Mouse (Mus musculus): ENCODE data around the gene Dop1b. TPM values are rescaled to one million over a fixed set of nuclear protein-coding genes. Genes with fewer than 3 reads are reported as not detected.

The Dop1b gene
- polyA plus RNA-seq, 1 experiment from 2014 or later: 6.3 TPM

- no peak for ATAC-seq (replicated peaks; ENCODE audit: insufficient number of reproducible peaks, low FRiP score, low TSS enrichment)
- Histone ChIP-seq H3K36me3 (ENCODE audit: control insufficient read depth, insufficient read depth, low read length) (no peaks in the 10 kb centered on the region), H3K9ac (ENCODE audit: low read depth, low read length) (no peak overlapping the region), H3K27ac (ENCODE audit: low read depth, low read length) (no peak overlapping the region), H3K27me3 (ENCODE audit: control insufficient read depth, insufficient read depth, low read length) (peaks cover 12% of the 10 kb centered on the region), H3K4me1 (ENCODE audit: control insufficient read depth, insufficient read depth, low read length) (no peaks in the 10 kb centered on the region; the same call in 1 of the 2 replicates), H3K4me2 (no peak overlapping the region), H3K9me3 (replicated peaks; ENCODE audit: control insufficient read depth, low read length) (no peaks in the 10 kb centered on the region), H3K4me3 (ENCODE audit: low read depth, low read length) (no peak overlapping the region)
- 88% methylated on average over 7 of the region's 7 CpGs for WGBS (ENCODE audit: insufficient replicate concordance)
Measured at GRCm38 (mm10) chr16:93707116-93707515, 4.6 kb upstream of the Dop1b start.

DNA sequence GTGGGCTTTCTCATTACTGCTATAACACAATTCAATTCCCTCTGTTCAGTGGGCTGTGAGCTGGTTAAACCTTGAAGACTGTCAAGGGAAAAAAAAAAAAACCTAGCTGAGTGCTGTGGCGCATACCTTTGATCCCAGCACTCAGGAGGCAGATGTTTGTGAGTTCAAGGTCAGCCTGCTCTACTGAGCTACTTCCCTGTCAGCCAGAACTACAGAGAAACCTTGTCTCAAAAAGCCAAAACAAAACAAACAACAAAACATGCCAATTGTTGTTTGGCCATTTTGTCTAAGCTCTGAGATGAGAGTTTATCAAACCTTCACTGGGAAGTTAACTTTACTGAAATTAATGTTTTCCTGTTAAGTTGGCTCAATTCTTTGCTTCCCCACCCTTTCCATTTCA, 2.5 kb upstream of the Dop1b start:
- H3K27me3 ChIP-seq (ENCODE audit: control insufficient read depth, insufficient read depth, low read length): peaks cover 16% of the 10 kb centered on the region
- H3K27ac ChIP-seq (ENCODE audit: low read depth, low read length): no peak overlapping the region
- 80% methylated on average over 1 of the region's 1 CpGs for WGBS (ENCODE audit: insufficient replicate concordance)
- H3K4me1 ChIP-seq (ENCODE audit: control insufficient read depth, insufficient read depth, low read length): peaks cover 6% of the 10 kb centered on the region
- no peak overlapping the region for H3K9ac ChIP-seq (ENCODE audit: low read depth, low read length)
- H3K4me3 ChIP-seq (ENCODE audit: low read depth, low read length): no peak overlapping the region
- H3K4me2 ChIP-seq: no peak overlapping the region
- H3K36me3 ChIP-seq (ENCODE audit: control insufficient read depth, insufficient read depth, low read length): no peaks in the 10 kb centered on the region; the same call in 1 of the 2 replicates
- ATAC-seq (replicated peaks; ENCODE audit: insufficient number of reproducible peaks, low FRiP score, low TSS enrichment): no peak
- no peaks in the 10 kb centered on the region for H3K9me3 ChIP-seq (replicated peaks; ENCODE audit: control insufficient read depth, low read length)

GRCm38 (mm10) chr16:93710924-93711323, 780 bp upstream of the Dop1b start:
- Histone ChIP-seq H3K4me3 (ENCODE audit: low read depth, low read length) (peak overlapping the region; percentile 73), H3K9me3 (replicated peaks; ENCODE audit: control insufficient read depth, low read length) (no peaks in the 10 kb centered on the region), H3K9ac (ENCODE audit: low read depth, low read length) (0 out of 2 replicates have a peak overlapping the region, but pooled peaks have one; percentile 39), H3K27me3 (ENCODE audit: control insufficient read depth, insufficient read depth, low read length) (peaks cover 16% of the 10 kb centered on the region), H3K27ac (ENCODE audit: low read depth, low read length) (peak overlapping the region; percentile 46; the same call in 1 of the 2 replicates), H3K4me2 (peak overlapping the region; percentile 100), H3K36me3 (ENCODE audit: control insufficient read depth, insufficient read depth, low read length) (no peaks in the 10 kb centered on the region; the same call in 1 of the 2 replicates), H3K4me1 (ENCODE audit: control insufficient read depth, insufficient read depth, low read length) (peaks cover 6% of the 10 kb centered on the region)
- peak; percentile 21 for ATAC-seq (replicated peaks; ENCODE audit: insufficient number of reproducible peaks, low FRiP score, low TSS enrichment)
- 0% methylated on average over 11 of the region's 11 CpGs for WGBS (ENCODE audit: insufficient replicate concordance)

DNA sequence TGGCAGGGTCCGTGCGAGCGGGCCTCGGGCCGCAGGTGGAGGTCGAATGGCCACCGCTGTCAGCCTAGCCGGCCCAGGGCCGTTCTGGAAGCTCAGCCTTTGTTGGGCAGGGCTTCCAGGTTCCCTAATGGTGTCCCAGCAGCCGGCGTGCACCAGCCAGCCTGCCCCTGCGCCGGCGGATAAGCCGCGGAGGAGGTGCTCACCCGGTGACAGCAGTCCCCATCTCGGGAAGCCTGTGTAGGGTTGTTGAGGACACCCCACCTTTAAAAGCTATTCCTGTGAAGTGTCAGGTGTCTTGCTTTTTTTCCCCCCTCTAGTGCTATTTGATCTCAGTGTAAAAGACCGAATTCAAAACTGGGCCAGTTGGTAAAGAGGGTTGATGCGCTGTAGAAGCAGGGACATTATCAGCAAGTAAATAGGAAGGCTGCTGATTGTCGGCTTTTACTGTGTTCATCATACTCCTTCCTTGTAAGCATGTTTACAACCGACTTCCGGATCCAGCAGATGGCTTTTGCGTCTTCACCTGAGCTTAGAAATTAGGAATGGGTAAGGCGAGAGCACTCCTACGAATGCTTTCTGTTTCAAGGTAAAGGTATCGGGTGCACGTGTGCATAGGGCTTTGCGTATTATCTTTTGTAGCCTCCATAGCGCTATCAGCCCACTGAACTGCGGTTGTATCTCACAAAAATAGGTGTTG, 633 bp downstream of the Dop1b start:
- H3K9me3 ChIP-seq (replicated peaks; ENCODE audit: control insufficient read depth, low read length): no peaks in the 10 kb centered on the region
- H3K4me1 ChIP-seq (ENCODE audit: control insufficient read depth, insufficient read depth, low read length): peaks cover 9% of the 10 kb centered on the region
- peak overlapping the region; percentile 100 for H3K4me2 ChIP-seq
- H3K36me3 ChIP-seq (ENCODE audit: control insufficient read depth, insufficient read depth, low read length): no peaks in the 10 kb centered on the region; the same call in 1 of the 2 replicates
- peak overlapping the region; percentile 78 for H3K9ac ChIP-seq (ENCODE audit: low read depth, low read length)
- 0 out of 2 replicates have a peak, but pooled peaks have one; percentile 22 for ATAC-seq (replicated peaks; ENCODE audit: insufficient number of reproducible peaks, low FRiP score, low TSS enrichment)
- peaks cover 8% of the 10 kb centered on the region for H3K27me3 ChIP-seq (ENCODE audit: control insufficient read depth, insufficient read depth, low read length)
- peak overlapping the region; percentile 29; the same call in 1 of the 2 replicates for H3K27ac ChIP-seq (ENCODE audit: low read depth, low read length)
- WGBS (ENCODE audit: insufficient replicate concordance): 15% methylated on average over 23 of the region's 31 CpGs
- peak overlapping the region; percentile 73 for H3K4me3 ChIP-seq (ENCODE audit: low read depth, low read length)

- ATAC-seq (replicated peaks; ENCODE audit: insufficient number of reproducible peaks, low FRiP score, low TSS enrichment): no peak
- Histone ChIP-seq H3K9ac (ENCODE audit: low read depth, low read length) (no peak overlapping the region), H3K36me3 (ENCODE audit: control insufficient read depth, insufficient read depth, low read length) (no peaks in the 10 kb centered on the region; the same call in 1 of the 2 replicates)
Measured at GRCm38 (mm10) chr16:93712966-93713365, 1.3 kb downstream of the Dop1b start.

DNA sequence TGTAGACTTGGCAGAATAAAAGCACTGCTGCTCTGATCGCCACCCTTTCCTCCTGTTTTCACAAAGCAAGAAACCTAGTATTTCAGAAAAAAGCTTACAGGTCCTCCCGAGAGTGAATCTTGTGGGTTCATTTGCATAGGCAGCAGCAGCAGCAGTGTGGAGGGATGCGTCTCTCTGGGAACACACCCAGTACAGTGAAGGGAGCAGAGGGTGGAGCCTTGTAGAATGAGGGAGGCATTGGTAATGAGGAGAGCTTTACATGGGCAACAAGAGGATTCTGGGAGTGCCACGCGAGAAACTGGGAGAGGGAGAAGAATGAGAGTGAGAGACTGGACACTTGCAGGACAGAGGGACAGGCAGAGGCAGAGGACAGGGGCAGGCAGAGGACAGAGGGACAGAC, 2.7 kb downstream of the Dop1b start:
- H3K27ac ChIP-seq (ENCODE audit: low read depth, low read length): no peak overlapping the region
- H3K4me1 ChIP-seq (ENCODE audit: control insufficient read depth, insufficient read depth, low read length): peaks cover 13% of the 10 kb centered on the region
- 25% methylated on average over 5 of the region's 5 CpGs for WGBS (ENCODE audit: insufficient replicate concordance)

More at GRCm38 (mm10) chr16:93712966-93713365, 1.3 kb downstream of the Dop1b start:
- Histone ChIP-seq H3K27ac (ENCODE audit: low read depth, low read length) (no peak overlapping the region), H3K9me3 (replicated peaks; ENCODE audit: control insufficient read depth, low read length) (no peaks in the 10 kb centered on the region), H3K4me3 (ENCODE audit: low read depth, low read length) (peak overlapping the region; percentile 73; the same call in 1 of the 2 replicates), H3K4me1 (ENCODE audit: control insufficient read depth, insufficient read depth, low read length) (peaks cover 13% of the 10 kb centered on the region), H3K27me3 (ENCODE audit: control insufficient read depth, insufficient read depth, low read length) (peaks cover 4% of the 10 kb centered on the region), H3K4me2 (peak overlapping the region; percentile 100)
- WGBS (ENCODE audit: insufficient replicate concordance): 74% methylated on average over 7 of the region's 7 CpGs

GRCm38 (mm10) chr16:93715826-93716225, 4.1 kb downstream of the Dop1b start:
- 78% methylated on average over 6 of the region's 6 CpGs for WGBS (ENCODE audit: insufficient replicate concordance)
- no peak for ATAC-seq (replicated peaks; ENCODE audit: insufficient number of reproducible peaks, low FRiP score, low TSS enrichment)
- H3K36me3 ChIP-seq (ENCODE audit: control insufficient read depth, insufficient read depth, low read length): no peaks in the 10 kb centered on the region; the same call in 1 of the 2 replicates
- H3K4me3 ChIP-seq (ENCODE audit: low read depth, low read length): no peak overlapping the region
- H3K9me3 ChIP-seq (replicated peaks; ENCODE audit: control insufficient read depth, low read length): no peaks in the 10 kb centered on the region
- no peak overlapping the region for H3K9ac ChIP-seq (ENCODE audit: low read depth, low read length)
- no peak overlapping the region for H3K27ac ChIP-seq (ENCODE audit: low read depth, low read length)
- no peak overlapping the region for H3K4me2 ChIP-seq
- peaks cover 13% of the 10 kb centered on the region for H3K4me1 ChIP-seq (ENCODE audit: control insufficient read depth, insufficient read depth, low read length)
- H3K27me3 ChIP-seq (ENCODE audit: control insufficient read depth, insufficient read depth, low read length): peaks cover 4% of the 10 kb centered on the region; the same call in 1 of the 2 replicates

More for the DNA sequence above, 2.7 kb downstream of the Dop1b start:
- peaks cover 4% of the 10 kb centered on the region; the same call in 1 of the 2 replicates for H3K27me3 ChIP-seq (ENCODE audit: control insufficient read depth, insufficient read depth, low read length)
- H3K9me3 ChIP-seq (replicated peaks; ENCODE audit: control insufficient read depth, low read length): no peaks in the 10 kb centered on the region
- H3K4me3 ChIP-seq (ENCODE audit: low read depth, low read length): no peak overlapping the region
- H3K9ac ChIP-seq (ENCODE audit: low read depth, low read length): no peak overlapping the region
- ATAC-seq (replicated peaks; ENCODE audit: insufficient number of reproducible peaks, low FRiP score, low TSS enrichment): no peak
- no peaks in the 10 kb centered on the region; the same call in 1 of the 2 replicates for H3K36me3 ChIP-seq (ENCODE audit: control insufficient read depth, insufficient read depth, low read length)
- no peak overlapping the region for H3K4me2 ChIP-seq

- whole genome bisulfite sequencing (ENCODE audit: insufficient replicate concordance): 17% methylated on average over 5 of the region's 5 CpGs
- ATAC-seq (replicated peaks; ENCODE audit: insufficient number of reproducible peaks, low FRiP score, low TSS enrichment): peak; percentile 66
- H3K27ac ChIP-seq (ENCODE audit: low read depth, low read length): no peak overlapping the region
Measured at GRCm38 (mm10) chr16:93717299-93717703, 5.6 kb downstream of the Dop1b start.

More at GRCm38 (mm10) chr16:93717299-93717703, 5.6 kb downstream of the Dop1b start:
- Histone ChIP-seq H3K27me3 (ENCODE audit: control insufficient read depth, insufficient read depth, low read length) (peaks cover 4% of the 10 kb centered on the region; the same call in 1 of the 2 replicates), H3K9ac (ENCODE audit: low read depth, low read length) (no peak overlapping the region; the same call in 1 of the 2 replicates), H3K4me1 (ENCODE audit: control insufficient read depth, insufficient read depth, low read length) (peaks cover 13% of the 10 kb centered on the region), H3K9me3 (replicated peaks; ENCODE audit: control insufficient read depth, low read length) (no peaks in the 10 kb centered on the region), H3K4me3 (ENCODE audit: low read depth, low read length) (no peak overlapping the region), H3K36me3 (ENCODE audit: control insufficient read depth, insufficient read depth, low read length) (no peaks in the 10 kb centered on the region; the same call in 1 of the 2 replicates), H3K4me2 (no peak overlapping the region)
